Mouse (Mus musculus): Measurements from ENCODE around the gene Rec8. TPM values are rescaled to one million over a fixed set of nuclear protein-coding genes. Genes with fewer than 3 reads are reported as not detected.

The Rec8 gene
- total RNA-seq, 2 experiments from 2014 or later, result 2.9 to 3.2 TPM

- peak; percentile 92 to 96 for DNase-seq (ENCODE audit: extremely low spot score in 1 of 2, low spot score in 2 of 2)
- intact Hi-C loops (cut with DNase I), result no loop called here
Observed at GRCm38 (mm10) chr14:55590748-55591330, 27.0 kb upstream of the Rec8 start, which contains the start of gene Psme2. TSS of gene Psme2 (minus strand) at chr14:55591113.

GRCm38 (mm10) chr14:55591331-55591891, 26.4 kb upstream of the Rec8 start, which contains the start of gene Rnf31:
TSS of gene Rnf31 (plus strand) at chr14:55591708.
- peak; percentile 95 to 96 for DNase-seq (ENCODE audit: extremely low spot score in 1 of 2, low spot score in 2 of 2)
- intact Hi-C loops (cut with DNase I), result no loop called here

DNA sequence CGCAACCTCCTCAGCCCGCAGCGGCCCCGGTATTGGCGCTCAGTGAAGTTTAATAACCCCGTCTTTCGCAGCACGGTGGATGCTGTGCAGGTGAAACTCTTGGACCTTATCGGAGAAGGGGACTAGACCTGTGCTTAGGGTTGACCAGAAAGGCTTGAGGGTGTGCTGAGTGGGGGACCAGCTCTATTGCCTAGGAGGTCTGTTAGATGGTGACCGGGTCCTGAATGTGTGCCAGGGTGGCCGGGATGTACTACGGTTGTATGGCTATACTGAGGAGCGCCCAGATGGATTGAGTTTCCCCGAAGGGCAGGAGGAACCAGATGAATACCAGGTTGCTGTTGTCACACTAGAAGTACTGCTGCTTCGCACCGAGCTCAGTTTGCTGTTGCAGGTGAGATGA, 25.6 kb upstream of the Rec8 start:
- peak in 1 of 2 experiments; percentile 45 for DNase-seq (ENCODE audit: extremely low spot score in 1 of 2, low spot score in 2 of 2)

GRCm38 (mm10) chr14:55596036-55596690, 21.7 kb upstream of the Rec8 start:
- intact Hi-C loops (cut with DNase I), result no loop called here
- DNase-seq (ENCODE audit: extremely low spot score in 1 of 2, low spot score in 2 of 2), result peak in 1 of 2 experiments; percentile 66

More for the DNA sequence above, 25.6 kb upstream of the Rec8 start:
- intact Hi-C loops (cut with DNase I), result no loop called here

- intact Hi-C loops (cut with DNase I), result no loop called here
- DNase-seq (ENCODE audit: extremely low spot score in 1 of 2, low spot score in 2 of 2), result no peak
Observed at GRCm38 (mm10) chr14:55598521-55599390, 19.1 kb upstream of the Rec8 start.

DNA sequence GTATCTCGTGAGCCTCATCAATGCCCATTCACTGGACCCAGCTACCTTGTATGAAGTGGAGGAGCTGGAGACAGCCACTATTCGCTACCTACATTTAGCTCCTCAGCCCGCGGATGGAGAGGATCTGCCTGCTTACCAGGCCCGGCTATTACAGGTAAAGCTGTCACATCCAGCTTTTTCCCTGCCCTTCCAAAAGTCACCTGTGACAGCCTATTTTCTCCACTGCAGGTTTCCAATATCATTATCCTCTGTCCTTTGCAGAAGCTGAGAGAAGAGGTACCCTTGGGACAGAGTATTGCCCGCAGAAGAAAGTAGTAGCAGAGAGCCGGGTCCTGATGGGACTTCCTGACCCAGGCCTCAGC, 14.6 kb upstream of the Rec8 start, which contains the start of gene Irf9:
Gene Irf9 (plus strand): TSS at position 301 of the 362 bp plus-strand sequence.
- intact Hi-C loops (cut with DNase I), result no loop called here
- DNase-seq (ENCODE audit: extremely low spot score in 1 of 2, low spot score in 2 of 2), result no peak

- intact Hi-C loops (cut with DNase I), result no loop called here
- DNase-seq (ENCODE audit: extremely low spot score in 1 of 2, low spot score in 2 of 2), result peak; percentile 86 to 92
Observed at GRCm38 (mm10) chr14:55603633-55604576, 13.9 kb upstream of the Rec8 start.

GRCm38 (mm10) chr14:55604823-55605222, 13.0 kb upstream of the Rec8 start:
- no peak for DNase-seq (ENCODE audit: extremely low spot score in 1 of 2, low spot score in 2 of 2)
- intact Hi-C loops (cut with DNase I), result no loop called here

DNA sequence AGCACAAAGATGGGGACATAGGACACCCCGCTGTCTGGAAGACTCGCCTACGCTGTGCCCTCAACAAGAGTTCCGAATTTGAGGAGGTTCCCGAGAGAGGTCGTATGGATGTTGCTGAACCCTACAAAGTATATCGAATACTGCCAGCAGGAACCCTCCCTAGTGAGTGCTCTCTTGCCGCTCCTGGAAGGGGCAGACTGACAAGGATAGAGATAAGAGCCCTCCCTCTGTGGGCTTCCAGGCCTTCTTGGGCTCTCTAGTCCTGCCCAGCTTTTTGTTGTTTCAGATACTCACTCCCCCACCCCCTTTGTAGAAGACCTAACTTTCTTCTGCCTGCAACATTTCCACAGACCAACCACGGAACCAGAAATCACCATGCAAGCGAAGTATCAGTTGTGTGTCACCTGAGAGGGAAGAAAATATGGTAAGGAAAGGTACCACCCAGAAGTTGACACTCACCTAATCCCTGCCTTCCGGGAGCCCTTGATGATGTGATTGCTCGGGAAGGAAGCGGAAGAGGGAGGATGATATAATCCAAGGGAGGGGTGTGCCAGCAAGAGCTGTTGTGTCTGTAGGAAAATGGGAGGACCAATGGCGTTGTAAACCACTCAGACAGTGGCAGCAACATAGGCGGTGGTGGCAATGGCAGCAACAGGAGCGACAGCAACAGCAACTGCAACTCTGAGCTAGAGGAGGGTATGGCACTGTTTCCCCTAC, 11.9 kb upstream of the Rec8 start:
- intact Hi-C loops (cut with DNase I), result no loop called here
- DNase-seq (ENCODE audit: extremely low spot score in 1 of 2, low spot score in 2 of 2), result no peak

DNA sequence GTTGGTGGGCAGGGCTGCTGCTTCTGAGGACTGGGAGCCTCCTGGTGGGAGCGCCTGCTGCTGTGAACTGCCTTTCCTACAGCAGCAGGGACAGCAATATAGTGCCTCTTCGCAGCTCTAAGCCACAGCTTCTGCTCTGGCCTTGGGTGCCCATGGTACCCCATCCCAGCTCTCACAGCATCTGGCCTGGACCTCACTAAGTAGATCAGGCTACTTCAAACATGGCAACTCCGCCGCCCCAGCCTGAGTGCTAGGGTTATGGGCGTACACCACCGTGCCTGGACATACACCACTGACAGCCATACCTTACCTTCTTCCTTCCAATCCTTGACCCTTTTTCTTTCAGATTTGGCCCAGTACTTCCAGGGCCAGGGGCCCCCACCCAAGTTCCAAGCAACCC, 9.5 kb upstream of the Rec8 start:
- DNase-seq (ENCODE audit: extremely low spot score in 1 of 2, low spot score in 2 of 2), result no peak
- intact Hi-C loops (cut with DNase I), result no loop called here

DNA sequence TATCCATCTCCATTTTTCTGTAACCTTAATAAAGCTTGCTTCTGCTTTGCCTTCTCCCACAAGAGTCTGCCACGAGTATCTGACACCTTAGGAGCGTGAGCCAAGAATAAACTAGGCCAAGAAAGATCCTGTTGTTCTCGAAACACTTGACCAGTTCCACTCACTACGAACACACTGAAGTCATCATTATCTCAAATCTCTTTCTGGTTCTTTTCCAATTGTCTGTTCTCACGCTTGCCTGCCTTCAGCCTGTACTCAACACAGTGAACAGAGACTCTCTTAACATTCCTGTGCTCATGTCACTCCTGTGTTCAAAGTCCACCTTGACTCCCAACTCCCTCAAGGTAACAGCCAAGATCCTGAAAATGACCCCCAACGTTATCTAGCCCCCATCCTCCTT, 4.5 kb upstream of the Rec8 start:
- intact Hi-C loops (cut with DNase I), result no loop called here

DNA sequence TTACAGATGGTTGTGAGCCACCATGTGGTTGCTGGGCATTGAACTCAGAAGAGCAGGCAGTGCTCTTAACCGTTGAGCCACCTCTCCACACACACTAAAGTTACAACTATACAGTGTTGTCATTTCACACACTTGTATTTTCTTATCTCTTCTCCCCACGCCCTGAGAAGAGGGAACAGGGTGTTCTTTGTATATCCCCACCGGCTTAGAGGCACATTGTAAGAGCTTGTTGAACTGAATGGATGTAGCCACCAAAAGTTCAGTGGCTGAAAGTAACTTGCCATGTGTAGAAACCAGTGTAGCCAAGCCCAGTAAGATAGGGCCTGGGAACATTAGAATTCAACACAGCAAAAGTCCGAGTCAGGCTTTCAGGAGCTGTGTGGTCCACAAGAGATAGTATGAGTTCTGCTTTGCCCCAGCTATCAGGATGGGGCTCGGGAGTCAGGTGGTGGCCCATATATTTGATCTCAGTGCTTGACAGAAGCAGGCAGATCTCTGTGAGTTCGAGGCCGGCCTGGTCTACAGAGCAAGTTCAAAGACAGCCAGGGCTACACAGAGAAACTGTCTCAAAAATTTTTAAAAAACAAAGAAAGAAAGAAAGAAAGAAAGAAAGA, 3.2 kb upstream of the Rec8 start:
- intact Hi-C loops (cut with DNase I), result no loop called here

More for the DNA sequence above, 4.5 kb upstream of the Rec8 start:
- DNase-seq (ENCODE audit: extremely low spot score in 1 of 2, low spot score in 2 of 2), result no peak

DNA sequence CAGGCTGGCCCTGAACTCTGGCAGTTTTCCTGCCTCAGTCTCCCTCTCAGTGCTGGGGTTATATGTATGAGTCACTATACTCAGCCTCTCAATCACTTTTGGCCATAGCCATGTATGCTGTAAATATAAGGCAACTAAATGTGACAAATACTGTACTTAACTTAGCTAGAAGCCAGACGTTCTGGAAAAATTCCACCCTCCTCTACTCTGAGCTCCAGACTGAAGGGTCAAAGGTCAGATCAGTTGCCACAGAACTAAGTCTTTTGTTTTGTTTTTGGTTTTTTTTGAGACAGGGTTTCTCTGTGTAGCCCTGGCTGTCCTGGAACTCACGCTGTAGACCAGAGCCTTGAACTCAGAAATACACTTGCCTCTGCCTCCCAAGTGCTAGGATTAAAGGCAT, 2.0 kb upstream of the Rec8 start:
- DNase-seq (ENCODE audit: extremely low spot score in 1 of 2, low spot score in 2 of 2), result no peak
- intact Hi-C loops (cut with DNase I), result no loop called here

More for the DNA sequence above, 3.2 kb upstream of the Rec8 start:
- no peak for DNase-seq (ENCODE audit: extremely low spot score in 1 of 2, low spot score in 2 of 2)

- intact Hi-C loops (cut with DNase I), result no loop called here
- DNase-seq (ENCODE audit: extremely low spot score in 1 of 2, low spot score in 2 of 2), result no peak
Observed at GRCm38 (mm10) chr14:55616844-55617243, 993 bp upstream of the Rec8 start.

DNA sequence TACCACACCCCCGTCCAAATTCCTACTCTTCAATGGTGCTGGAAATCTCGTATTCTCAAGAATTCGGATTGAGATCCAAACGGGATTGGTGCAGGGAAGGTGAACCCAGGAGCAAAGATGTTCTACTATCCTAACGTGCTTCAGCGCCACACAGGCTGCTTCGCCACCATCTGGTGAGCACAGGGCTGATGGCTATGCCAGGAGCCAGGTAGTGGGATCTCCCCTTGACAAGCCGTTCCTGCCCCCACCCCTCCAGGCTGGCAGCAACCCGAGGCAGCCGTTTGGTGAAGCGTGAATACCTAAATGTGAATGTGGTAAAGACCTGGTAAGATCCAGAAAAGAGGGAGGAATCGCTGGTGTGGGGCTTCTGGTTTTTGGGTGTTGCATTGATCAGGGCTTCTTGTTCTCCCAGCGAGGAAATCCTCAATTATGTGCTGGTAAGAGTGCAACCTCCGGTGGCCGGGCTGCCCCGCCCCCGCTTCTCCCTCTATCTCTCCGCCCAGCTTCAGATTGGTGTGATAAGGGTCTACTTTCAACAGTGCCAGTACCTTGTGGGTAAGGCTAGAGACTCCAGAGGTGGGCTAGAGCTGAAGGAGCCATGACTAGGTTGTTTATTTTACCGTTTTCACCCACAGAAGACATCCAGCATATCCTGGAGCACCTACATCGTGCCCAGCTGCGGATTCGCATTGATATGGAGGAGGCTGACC, 804 bp downstream of the Rec8 start:
- DNase-seq (ENCODE audit: extremely low spot score in 1 of 2, low spot score in 2 of 2), result peak in 1 of 2 experiments; percentile 23
- intact Hi-C loops (cut with DNase I), result no loop called here

- intact Hi-C loops (cut with DNase I), result no loop called here
- no peak for DNase-seq (ENCODE audit: extremely low spot score in 1 of 2, low spot score in 2 of 2)
Observed at GRCm38 (mm10) chr14:55628077-55628827, 10.4 kb downstream of the Rec8 start.
